Mouse (Mus musculus): ENCODE data around the gene Fam171b. TPM values are rescaled to one million over a fixed set of nuclear protein-coding genes. Genes with fewer than 3 reads are reported as not detected.

Gene Fam171b
- polyA plus RNA-seq, 1 experiment from 2014 or later, result 10.5 TPM

DNA sequence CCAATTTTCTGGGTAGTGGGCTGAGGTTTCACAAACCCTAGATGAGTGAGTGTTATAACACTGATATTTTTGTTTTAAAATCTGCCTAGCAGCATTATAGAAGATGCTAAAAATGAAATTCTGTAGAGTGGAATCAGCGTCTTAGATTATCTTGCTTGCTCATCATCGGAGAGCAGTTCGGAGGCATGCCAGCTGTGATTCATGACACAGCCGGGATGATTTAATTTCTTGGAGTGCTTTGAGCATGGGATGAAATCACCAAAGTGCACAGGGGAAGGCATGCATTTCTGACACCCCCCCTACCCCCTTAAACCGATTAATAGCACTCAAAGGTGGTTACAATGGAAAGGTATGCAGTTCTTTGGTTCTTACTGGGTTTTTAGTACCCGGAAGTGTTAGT lies 1.6 kb downstream of the Fam171b start:
- WGBS, result 33% methylated on average over 6 of the region's 6 CpGs

DNA sequence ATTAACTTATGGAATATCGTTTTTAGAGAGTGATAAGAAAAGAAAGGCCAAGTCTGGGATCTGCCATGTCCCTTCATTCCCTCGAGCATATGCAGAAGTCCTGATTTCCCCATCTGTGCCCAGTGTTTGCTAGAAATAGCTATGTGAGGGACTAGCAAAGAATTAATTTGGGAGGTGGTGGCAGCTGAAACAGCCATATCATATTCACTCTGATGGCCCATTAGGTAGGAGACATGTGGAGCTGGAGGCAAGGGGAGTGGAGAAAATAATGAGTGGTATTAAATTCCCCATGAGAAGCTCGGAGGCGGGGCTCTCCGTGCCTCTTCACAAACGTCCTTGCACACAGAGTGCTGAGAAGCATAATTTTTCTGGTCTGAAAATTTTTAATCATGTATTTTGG lies 3.7 kb downstream of the Fam171b start:
- Histone ChIP-seq H3K9me3 (no peaks in the 10 kb centered on the region), H3K4me2 (no peak overlapping the region), H3K27me3 (replicated peaks) (no peaks in the 10 kb centered on the region), H3K9ac (no peak overlapping the region), H3K4me1 (peaks cover 6% of the 10 kb centered on the region; the same call in 1 of the 2 replicates), H3K4me3 (replicated peaks) (no peak overlapping the region), H3K36me3 (no peaks in the 10 kb centered on the region), H3K27ac (no peak overlapping the region)
- ATAC-seq (ENCODE audit: insufficient read depth, low FRiP score, low read depth), result no peak
- WGBS, result 75% methylated on average over 6 of the region's 6 CpGs

More for the DNA sequence above, 1.6 kb downstream of the Fam171b start:
- no peak for ATAC-seq (ENCODE audit: insufficient read depth, low FRiP score, low read depth)
- H3K9me3 ChIP-seq, result no peaks in the 10 kb centered on the region
- H3K27ac ChIP-seq, result no peak overlapping the region
- H3K36me3 ChIP-seq, result no peaks in the 10 kb centered on the region
- peak overlapping the region; percentile 18; the same call in 1 of the 2 replicates for H3K4me3 ChIP-seq (replicated peaks)
- H3K4me2 ChIP-seq, result peak overlapping the region; percentile 85
- peaks cover 6% of the 10 kb centered on the region; the same call in 1 of the 2 replicates for H3K4me1 ChIP-seq
- H3K27me3 ChIP-seq (replicated peaks), result no peaks in the 10 kb centered on the region
- no peak overlapping the region for H3K9ac ChIP-seq

DNA sequence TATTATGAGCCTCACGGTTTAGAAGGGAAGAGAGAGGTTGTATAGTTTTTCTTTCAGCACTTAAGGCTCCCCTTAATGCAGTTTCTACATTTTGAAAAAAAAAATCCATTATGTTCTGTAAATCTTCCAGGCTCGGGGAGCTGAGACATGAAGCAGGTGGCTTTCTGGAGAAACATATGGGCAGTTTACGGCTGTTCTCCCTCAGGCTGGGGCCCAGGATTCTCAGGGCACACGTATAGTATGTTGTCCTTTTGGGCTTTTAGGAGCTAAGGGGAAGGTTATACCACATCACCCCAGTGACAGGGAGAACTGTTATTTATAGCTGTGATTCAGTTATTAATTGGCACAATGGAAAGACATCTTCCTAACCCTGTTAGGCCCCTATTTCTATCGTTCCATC lies 12.7 kb downstream of the Fam171b start:
- ATAC-seq (ENCODE audit: insufficient read depth, low FRiP score, low read depth), result no peak
- WGBS, result 33% methylated on average over 5 of the region's 5 CpGs
- no peak overlapping the region for H3K27ac ChIP-seq

DNA sequence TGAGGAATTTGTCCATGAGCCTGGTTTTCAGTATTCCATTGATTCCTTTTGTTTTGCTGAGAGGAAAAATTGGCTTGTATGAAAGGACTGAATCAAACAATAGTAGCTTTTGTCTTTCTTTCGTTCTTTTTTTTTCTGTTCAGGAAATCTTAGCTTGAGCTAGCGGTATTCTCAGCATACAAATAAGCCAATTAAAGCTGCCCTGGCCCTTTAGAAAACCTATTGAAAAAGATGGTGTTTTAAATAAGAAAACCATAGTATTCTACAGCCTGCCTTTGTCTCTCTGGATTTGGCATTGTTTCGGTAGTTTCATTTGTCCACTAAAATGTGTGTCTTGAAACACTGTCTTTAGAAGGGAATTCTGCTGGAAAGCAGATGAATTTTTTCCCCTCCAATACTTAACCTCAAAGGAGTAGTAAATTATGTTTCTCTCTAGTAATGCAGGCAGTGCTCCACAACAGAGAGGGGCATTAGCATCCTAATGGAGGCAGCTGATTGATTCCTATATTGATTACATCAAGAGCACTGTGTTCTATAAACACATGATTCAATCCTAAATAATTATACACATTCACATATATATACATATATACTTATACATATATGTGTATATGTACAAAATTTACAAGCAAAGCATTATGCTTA lies 16.6 kb downstream of the Fam171b start:
- no peak for ATAC-seq (ENCODE audit: insufficient read depth, low FRiP score, low read depth)
- no peaks in the 10 kb centered on the region for H3K4me1 ChIP-seq
- no peak overlapping the region for H3K4me2 ChIP-seq
- WGBS, result 83% methylated on average over 3 of the region's 3 CpGs
- no peaks in the 10 kb centered on the region for H3K9me3 ChIP-seq
- H3K27me3 ChIP-seq (replicated peaks), result no peaks in the 10 kb centered on the region
- no peak overlapping the region for H3K27ac ChIP-seq
- no peak overlapping the region for H3K9ac ChIP-seq
- H3K4me3 ChIP-seq (replicated peaks), result no peak overlapping the region
- H3K36me3 ChIP-seq, result no peaks in the 10 kb centered on the region

More for the DNA sequence above, 12.7 kb downstream of the Fam171b start:
- Histone ChIP-seq H3K4me1 (no peaks in the 10 kb centered on the region), H3K4me2 (no peak overlapping the region), H3K27me3 (replicated peaks) (no peaks in the 10 kb centered on the region), H3K4me3 (replicated peaks) (no peak overlapping the region), H3K9me3 (no peaks in the 10 kb centered on the region), H3K36me3 (no peaks in the 10 kb centered on the region), H3K9ac (no peak overlapping the region)

DNA sequence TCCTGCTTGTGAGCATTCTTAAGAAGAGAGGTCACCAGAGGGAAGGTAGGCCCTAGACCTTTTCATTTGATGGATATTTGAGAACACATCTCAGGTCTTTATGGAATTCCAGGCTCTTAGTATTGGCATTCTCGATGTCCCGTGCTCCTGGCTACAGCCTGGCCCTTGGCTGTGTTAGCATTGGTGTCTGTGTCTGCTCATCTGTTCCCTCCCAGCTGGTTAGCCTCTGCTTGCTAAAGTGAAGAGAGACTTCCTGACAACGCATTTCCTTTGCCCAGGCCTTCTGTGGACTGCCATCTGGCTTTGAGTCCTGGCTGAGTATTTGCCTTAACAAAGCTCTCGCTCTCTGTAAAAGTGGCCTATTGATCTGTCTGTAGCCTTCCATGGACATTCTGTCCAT lies 20.5 kb downstream of the Fam171b start:
- no peak overlapping the region for H3K4me2 ChIP-seq
- no peak overlapping the region for H3K4me3 ChIP-seq (replicated peaks)
- H3K27ac ChIP-seq, result no peak overlapping the region
- H3K4me1 ChIP-seq, result no peaks in the 10 kb centered on the region
- H3K36me3 ChIP-seq, result no peaks in the 10 kb centered on the region
- H3K27me3 ChIP-seq (replicated peaks), result no peaks in the 10 kb centered on the region
- no peak overlapping the region for H3K9ac ChIP-seq
- H3K9me3 ChIP-seq, result no peaks in the 10 kb centered on the region
- WGBS, result 74% methylated on average over 4 of the region's 4 CpGs
- no peak for ATAC-seq (ENCODE audit: insufficient read depth, low FRiP score, low read depth)

DNA sequence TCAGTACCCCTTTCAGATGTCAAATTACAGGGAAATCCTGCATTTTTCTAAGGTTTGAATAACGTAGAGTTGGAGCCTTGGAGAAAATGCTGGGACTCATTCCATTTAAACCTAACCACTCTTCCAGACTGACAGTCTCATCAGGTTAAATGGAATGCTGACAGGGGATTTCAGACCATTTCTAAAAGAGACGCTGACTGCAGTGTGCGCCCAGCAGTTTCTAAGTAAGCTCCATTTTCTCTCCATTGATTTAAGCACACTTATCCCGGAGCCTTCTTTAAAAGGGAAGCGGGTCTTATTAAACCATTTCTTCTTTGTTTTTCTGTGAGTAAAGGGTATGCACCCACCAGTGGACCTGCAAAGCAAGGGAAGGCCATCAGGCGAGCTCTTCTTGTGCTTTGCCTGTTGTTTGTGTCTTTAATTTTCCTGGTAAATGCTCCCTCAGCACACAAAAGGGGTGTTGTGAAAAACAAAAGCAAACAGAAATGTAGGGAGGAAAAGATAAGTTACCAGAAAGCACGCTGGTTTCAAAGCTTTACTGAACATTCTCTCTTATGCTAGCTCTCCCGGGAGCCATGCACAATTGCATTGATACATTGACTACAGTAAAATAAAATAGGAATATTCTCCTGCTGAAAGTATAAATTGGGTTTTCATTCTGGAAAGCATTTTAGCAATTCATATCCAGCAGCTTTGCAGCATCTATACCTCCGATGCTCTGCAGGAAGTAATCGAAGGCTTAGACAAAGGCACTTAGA lies 23.1 kb downstream of the Fam171b start:
- WGBS, result 79% methylated on average over 10 of the region's 10 CpGs
- Histone ChIP-seq H3K4me2 (no peak overlapping the region), H3K27me3 (replicated peaks) (no peaks in the 10 kb centered on the region), H3K36me3 (no peaks in the 10 kb centered on the region), H3K27ac (no peak overlapping the region), H3K9ac (no peak overlapping the region), H3K4me1 (no peaks in the 10 kb centered on the region), H3K9me3 (no peaks in the 10 kb centered on the region), H3K4me3 (replicated peaks) (no peak overlapping the region)
- no peak for ATAC-seq (ENCODE audit: insufficient read depth, low FRiP score, low read depth)

DNA sequence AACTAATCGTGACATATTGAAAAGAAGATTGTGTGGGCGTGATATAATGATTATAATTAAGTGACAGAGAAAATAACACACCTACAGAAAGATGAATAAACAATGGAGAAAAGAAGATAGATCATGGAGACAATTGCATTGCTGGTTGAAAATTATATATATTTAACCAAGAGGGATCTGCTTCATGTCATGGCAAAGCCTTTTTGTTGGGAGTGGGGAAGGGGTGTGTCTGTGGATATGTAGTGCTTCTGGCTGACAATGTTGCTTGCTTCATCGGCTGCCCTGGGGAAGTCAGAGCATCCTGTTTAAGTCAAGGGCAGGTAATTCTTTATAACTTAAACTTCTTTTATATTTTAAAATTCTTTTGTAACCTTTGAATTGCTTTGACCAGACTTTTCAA lies 36.1 kb downstream of the Fam171b start:
- H3K27me3 ChIP-seq (replicated peaks), result no peaks in the 10 kb centered on the region
- H3K27ac ChIP-seq, result no peak overlapping the region
- 62% methylated on average over 3 of the region's 3 CpGs for WGBS
- no peaks in the 10 kb centered on the region for H3K9me3 ChIP-seq
- H3K9ac ChIP-seq, result no peak overlapping the region
- H3K4me1 ChIP-seq, result no peaks in the 10 kb centered on the region
- no peak overlapping the region for H3K4me3 ChIP-seq (replicated peaks)
- no peak for ATAC-seq (ENCODE audit: insufficient read depth, low FRiP score, low read depth)
- no peak overlapping the region for H3K4me2 ChIP-seq
- no peaks in the 10 kb centered on the region for H3K36me3 ChIP-seq

DNA sequence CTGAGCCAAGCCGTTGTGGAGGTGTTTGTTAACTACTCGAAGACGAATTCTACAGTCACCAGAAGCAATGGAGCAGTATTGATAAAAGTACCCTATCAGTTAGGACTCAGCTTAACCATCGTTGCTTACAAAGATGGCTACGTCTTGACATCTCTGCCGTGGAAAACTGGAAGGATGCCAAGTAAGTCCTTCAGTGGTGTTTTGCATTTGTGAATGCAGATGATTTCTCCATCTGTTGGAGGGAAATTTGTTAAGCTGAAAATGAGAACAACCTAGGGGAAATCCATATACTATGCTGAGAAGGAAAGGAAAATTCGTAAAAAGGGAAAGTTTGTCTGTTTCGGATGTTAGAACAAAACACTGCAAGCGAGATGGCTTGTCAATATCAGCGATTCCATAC lies 41.0 kb downstream of the Fam171b start:
- 88% methylated on average over 10 of the region's 10 CpGs for WGBS
- Histone ChIP-seq H3K36me3 (no peaks in the 10 kb centered on the region), H3K4me3 (replicated peaks) (no peak overlapping the region), H3K4me2 (no peak overlapping the region), H3K4me1 (no peaks in the 10 kb centered on the region), H3K27ac (no peak overlapping the region), H3K9ac (no peak overlapping the region), H3K9me3 (no peaks in the 10 kb centered on the region), H3K27me3 (replicated peaks) (no peaks in the 10 kb centered on the region)
- ATAC-seq (ENCODE audit: insufficient read depth, low FRiP score, low read depth), result no peak

DNA sequence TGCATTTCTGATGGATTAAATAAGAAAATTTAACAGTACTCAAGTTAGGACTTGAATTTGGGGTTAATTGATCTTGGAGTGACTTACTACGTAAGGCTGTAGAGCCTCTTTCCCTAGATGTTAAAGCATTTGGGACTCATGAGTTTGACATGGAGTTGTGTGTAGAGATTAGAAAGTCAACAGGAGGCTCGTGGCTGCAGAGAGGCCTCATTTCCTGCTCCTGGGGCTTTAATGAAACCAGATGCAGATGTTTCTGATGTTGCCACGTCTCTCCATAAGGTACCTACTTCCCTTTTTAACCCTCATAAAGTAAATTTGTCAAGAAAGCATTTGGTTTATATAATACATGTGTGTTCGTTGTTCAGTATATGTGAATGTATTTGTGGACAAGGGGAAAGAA lies 43.8 kb downstream of the Fam171b start:
- 35% methylated on average over 4 of the region's 4 CpGs for WGBS
- Histone ChIP-seq H3K4me3 (replicated peaks) (no peak overlapping the region), H3K36me3 (no peaks in the 10 kb centered on the region), H3K4me1 (no peaks in the 10 kb centered on the region), H3K4me2 (no peak overlapping the region), H3K9me3 (no peaks in the 10 kb centered on the region), H3K27ac (no peak overlapping the region), H3K27me3 (replicated peaks) (no peaks in the 10 kb centered on the region), H3K9ac (no peak overlapping the region)
- ATAC-seq (ENCODE audit: insufficient read depth, low FRiP score, low read depth), result no peak

DNA sequence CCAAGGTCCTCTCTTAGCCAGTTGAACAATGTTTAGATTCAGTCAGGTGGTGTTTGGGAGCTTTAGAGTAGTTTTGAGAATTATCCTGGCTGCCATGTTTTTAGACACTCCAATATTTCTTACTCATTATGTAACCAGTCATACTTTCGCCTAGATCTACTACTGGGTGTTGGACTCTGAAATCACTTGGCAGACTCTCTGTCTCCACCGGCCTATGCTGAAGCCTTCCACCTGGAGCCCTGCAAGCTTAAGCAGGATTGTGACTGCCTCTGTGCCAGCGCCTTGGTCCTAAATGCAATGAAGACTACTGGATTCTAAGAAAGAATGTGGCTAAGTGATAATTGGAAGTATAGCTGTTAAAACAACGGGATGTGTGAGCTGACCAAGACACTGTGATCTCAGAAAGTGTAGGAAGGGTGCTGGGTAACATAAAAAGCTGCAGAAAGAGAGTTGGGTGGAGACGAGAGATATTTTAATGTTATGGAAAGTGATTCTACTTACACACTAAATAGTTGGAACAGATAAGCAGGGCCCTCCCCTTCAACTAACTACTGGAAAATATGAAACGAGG lies 71.5 kb downstream of the Fam171b start:
- no peaks in the 10 kb centered on the region for H3K36me3 ChIP-seq
- no peak overlapping the region for H3K27ac ChIP-seq
- H3K4me2 ChIP-seq, result no peak overlapping the region
- no peaks in the 10 kb centered on the region for H3K4me1 ChIP-seq
- no peak overlapping the region for H3K9ac ChIP-seq
- H3K4me3 ChIP-seq (replicated peaks), result no peak overlapping the region
- ATAC-seq (ENCODE audit: insufficient read depth, low FRiP score, low read depth), result no peak
- 69% methylated on average over 6 of the region's 6 CpGs for WGBS
- H3K27me3 ChIP-seq (replicated peaks), result no peaks in the 10 kb centered on the region
- H3K9me3 ChIP-seq, result no peaks in the 10 kb centered on the region

DNA sequence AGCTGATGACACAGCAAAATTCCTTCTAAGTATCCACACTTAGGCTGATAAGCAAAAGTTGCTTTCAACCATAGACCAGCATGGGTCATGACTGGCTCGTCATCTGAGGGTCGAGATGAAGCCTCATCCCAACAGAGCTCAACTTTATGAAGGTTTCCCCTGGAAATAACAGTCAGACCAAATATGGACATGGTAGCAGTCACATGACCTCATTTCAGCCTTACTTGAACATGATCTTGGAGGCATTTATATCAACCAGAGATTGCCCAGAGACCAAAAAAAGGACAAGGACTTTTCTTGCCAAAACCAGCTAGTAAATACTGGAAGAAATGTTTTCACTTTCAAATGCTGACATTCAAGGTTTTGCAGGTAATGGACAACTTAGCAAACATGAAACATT lies 81.3 kb downstream of the Fam171b start:
- ATAC-seq (ENCODE audit: insufficient read depth, low FRiP score, low read depth), result no peak
- no peaks in the 10 kb centered on the region for H3K4me1 ChIP-seq

DNA sequence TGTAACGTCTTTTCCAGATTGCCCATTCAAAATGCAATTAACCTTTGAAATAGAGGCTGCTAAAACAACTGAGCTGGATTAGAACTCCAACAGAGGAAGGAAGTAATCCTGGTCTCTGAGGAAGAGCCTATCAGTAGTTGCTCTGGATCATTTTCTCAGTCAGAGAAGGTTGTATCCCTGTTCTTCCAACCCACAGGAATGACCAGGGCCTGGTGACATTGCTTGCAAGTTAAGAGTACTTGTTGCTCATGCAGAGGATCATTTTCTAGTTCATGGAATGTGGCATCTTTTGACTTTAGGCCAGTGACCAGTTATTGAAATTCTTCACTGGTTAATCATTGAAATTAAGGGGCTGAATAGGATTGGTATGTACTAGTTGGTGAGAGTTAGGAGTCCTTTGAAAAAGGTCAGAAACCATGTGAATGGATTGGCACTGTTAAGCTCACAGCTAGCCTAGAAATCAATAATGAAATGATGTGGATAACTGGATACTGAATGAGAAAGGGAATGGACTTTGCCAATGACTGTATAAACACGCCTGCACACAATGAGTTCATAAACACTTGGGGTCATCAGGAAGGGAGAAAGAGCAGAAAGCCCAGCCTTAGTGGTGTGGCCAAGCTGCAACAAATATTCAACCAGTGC lies 89.6 kb downstream of the Fam171b start:
- Histone ChIP-seq H3K4me3 (replicated peaks) (no peak overlapping the region), H3K27me3 (replicated peaks) (no peaks in the 10 kb centered on the region), H3K9ac (no peak overlapping the region), H3K9me3 (no peaks in the 10 kb centered on the region), H3K27ac (no peak overlapping the region), H3K36me3 (no peaks in the 10 kb centered on the region), H3K4me1 (no peaks in the 10 kb centered on the region), H3K4me2 (no peak overlapping the region)
- 61% methylated on average over 2 of the region's 2 CpGs for WGBS
- ATAC-seq (ENCODE audit: insufficient read depth, low FRiP score, low read depth), result no peak

More for the DNA sequence above, 81.3 kb downstream of the Fam171b start:
- H3K27ac ChIP-seq, result no peak overlapping the region
- 88% methylated on average over 2 of the region's 2 CpGs for WGBS
- no peaks in the 10 kb centered on the region for H3K36me3 ChIP-seq
- H3K4me3 ChIP-seq (replicated peaks), result no peak overlapping the region
- H3K27me3 ChIP-seq (replicated peaks), result no peaks in the 10 kb centered on the region
- no peak overlapping the region for H3K9ac ChIP-seq
- no peak overlapping the region for H3K4me2 ChIP-seq
- no peaks in the 10 kb centered on the region for H3K9me3 ChIP-seq
